Mouse (Mus musculus) olfactory bulb, adult 2 months (tissue): ENCODE data around the gene Slc2a1.

ENCODE experiments used
- CTCF ChIP-seq: fragments of 200-500 bp; IDR thresholded peaks from 2 replicates; pipeline ENCODE4 v1.5.1; 2012; ENCODE audit warnings: low read depth, mild to moderate bottlenecking, low read length, moderate library complexity; ENCODE audit not compliant: insufficient read depth
- POLR2A ChIP-seq: fragments of 200-500 bp; IDR thresholded peaks from 2 replicates; pipeline ENCODE4 v1.6.1; 2012; ENCODE audit warnings: mild to moderate bottlenecking, low read depth, low read length, moderate library complexity; ENCODE audit not compliant: insufficient read depth

DNA sequence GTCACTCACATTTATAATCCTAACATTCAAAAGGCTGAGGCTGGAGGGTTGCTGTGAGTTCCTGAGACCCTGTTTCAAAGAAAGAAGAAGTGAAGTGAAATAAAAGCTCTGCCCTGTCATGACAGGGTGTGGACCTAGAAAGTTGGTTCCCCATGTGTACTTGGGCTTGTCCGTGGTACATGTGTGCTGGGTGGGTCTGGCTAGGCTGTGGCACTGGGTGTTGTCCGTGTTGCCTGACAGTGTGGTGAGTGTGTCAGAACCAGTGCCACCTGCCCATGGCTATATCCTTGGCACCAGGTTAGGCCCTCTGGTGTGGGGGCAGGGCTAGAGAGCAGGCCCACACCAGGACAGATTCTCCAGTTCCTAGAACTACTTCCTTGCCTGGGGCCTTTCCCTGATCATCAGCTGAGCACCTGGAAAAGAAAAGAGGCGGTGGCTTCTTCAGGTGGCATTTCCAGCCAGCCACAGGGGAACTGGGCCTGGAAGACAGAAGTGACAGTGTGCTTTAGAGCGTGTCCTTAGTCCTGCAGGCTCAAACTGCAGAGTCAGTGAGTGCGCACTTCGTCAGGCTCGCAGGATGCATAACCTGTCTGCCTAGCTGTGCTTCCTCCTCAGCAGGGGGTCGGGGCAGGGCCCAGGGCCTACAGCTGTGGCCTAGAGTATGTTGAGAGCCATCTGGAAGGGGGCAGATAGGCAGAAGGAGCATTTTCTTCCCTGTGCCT is 22.8 kb downstream of the Slc2a1 start:
- TF ChIP-seq POLR2A (no peak), CTCF (no peak)
